Mouse (Mus musculus): ENCODE measurements at regions not wholly inside any gene's neighbourhood (a gene's known extent, or its start where the extent isn't known, plus 50 kb on each side); places are given as distances from the start of the nearest gene placed in this dataset.

GRCm38 (mm10) chr1:36013823-36014341 is 54.3 kb upstream of the Hs6st1 start:
- TF ChIP-seq CTCF (IDR thresholded peaks at IDR 0.05; ENCODE audit: low read depth) (no peak), EP300 (optimal IDR thresholded peaks at IDR 0.05) (no peak)

All from stomach, postnatal 0 days (tissue).